Mouse (Mus musculus): ENCODE measurements at regions not wholly inside any gene's neighbourhood (a gene's known extent, or its start where the extent isn't known, plus 50 kb on each side); places are given as distances from the start of the nearest gene placed in this dataset.

GRCm38 (mm10) chr14:96606736-96607135 lies 87.8 kb upstream of the Klhl1 start:
- no peak for TF ChIP-seq CTCF (IDR thresholded peaks at IDR 0.05; ENCODE audit: low read depth, low read length)
- TF ChIP-seq POLR2A (IDR thresholded peaks at IDR 0.05; ENCODE audit: extremely low read depth, insufficient read depth, low read length) = no peak

Data from liver, adult 2 months (tissue).